Mouse (Mus musculus): ENCODE measurements around the gene Tmem128. TPM values are rescaled to one million over a fixed set of nuclear protein-coding genes. Genes with fewer than 3 reads are reported as not detected.

Gene Tmem128
- 76.5 TPM for polyA plus RNA-seq (2015; fragmentation: Illumina TruSeq; extraction: RNeasy Lipid Tissue Mini Kit (QIAGEN cat#74804); ENCODE audit: insufficient read depth, low replicate concordance)

DNA sequence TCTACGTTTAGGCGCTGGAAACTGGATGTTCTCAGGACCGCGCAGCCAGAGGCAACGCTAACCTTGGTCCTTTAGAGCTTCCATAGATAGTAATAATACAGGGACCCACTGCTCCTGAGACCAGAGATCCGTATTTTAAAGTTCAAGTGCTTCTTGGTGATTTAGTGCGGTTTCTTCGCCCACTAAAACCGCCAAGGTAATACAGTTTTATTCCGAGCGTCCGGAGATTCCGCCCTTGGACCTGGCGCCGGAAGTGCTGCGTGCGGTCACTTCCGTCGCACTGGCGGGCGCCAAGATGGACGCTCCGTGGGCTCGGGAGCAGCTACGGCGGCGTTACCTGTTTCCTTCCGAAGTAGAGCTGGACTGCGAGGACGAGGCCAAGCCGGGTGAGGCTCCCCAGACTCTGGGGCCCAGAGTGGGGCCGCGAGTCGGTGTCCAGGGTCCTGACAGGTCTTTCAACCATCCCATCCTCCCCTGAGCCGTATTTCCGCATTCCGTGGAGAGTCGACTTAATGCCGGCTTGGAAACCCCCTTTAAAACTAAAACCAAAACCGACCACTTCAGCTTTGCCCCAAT, at the start of gene Tmem128:
TSS of gene Tmem128 (plus strand) at position 79 of the 576 bp plus-strand sequence.

DNA sequence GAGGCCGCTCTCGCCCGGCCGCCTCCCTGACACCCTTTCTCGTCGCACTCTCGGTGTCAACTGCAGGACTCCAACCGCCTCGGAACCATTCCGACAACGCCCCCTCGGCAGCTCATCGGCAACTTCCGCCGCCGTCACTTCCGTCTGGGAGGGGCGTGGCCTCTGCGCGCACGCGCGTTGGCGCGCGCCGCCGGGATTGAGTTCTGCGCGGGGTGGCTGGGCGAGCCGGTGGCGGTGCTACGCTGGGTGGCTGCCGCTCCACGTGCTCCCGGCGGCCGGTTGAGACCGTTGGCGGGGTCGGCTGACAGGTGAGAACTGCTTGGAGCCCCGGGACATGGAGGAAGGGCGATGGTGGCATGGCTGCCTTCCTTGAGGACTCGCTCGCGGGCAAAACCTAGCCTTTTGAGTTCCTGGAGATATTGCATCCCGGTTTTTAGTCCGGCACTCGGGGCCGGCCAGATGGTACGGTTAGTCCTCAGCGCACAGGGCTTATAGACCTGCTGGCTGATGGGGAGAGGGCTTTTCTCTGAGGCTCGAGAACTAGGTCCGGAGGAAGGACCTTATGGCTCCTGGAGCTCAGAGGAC, 39.6 kb upstream of the Tmem128 start, which contains the start of the genes Zbtb49 and Lyar:
TSS of gene Zbtb49 (minus strand) at position 130 of the 585 bp plus-strand sequence.
TSS of gene Lyar (plus strand) at position 143 of the 585 bp plus-strand sequence.

DNA sequence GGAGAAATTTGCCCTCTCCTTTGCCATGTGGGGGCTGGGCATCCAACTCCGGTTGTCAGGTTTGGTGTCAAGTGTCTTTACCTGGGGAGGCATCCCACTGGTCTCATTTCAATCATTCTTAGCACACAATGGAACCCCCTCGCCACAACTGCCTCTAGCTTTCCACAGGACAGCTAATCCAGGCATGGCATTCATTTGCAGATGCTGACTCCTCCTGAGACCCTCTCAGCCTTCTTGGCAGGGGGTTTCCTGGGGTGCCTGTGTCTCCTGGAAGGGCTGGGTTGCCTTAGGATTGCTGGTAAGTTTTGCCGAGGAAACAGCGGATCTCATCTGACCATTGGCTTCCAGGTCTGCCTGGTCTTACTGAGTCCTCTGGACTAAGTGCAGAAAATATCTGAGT, 15.8 kb downstream of the Tmem128 start, which contains the start of gene Otop1:
TSS of gene Otop1 (plus strand) at position 202 of the 400 bp plus-strand sequence.

Other genes with a start within 250 kb of the Tmem128 start
- gene Stx18, start 221.4 kb upstream of the Tmem128 start, polyA plus RNA-seq (2015; fragmentation: Illumina TruSeq; extraction: RNeasy Lipid Tissue Mini Kit (QIAGEN cat#74804); ENCODE audit: insufficient read depth, low replicate concordance) = 32.4 TPM
- gene Nsg1, start 100.3 kb upstream of the Tmem128 start, polyA plus RNA-seq (2015; fragmentation: Illumina TruSeq; extraction: RNeasy Lipid Tissue Mini Kit (QIAGEN cat#74804); ENCODE audit: insufficient read depth, low replicate concordance) = 2.6 TPM
- gene Zbtb49, start 39.7 kb upstream of the Tmem128 start, polyA plus RNA-seq (2015; fragmentation: Illumina TruSeq; extraction: RNeasy Lipid Tissue Mini Kit (QIAGEN cat#74804); ENCODE audit: insufficient read depth, low replicate concordance) = 6.2 TPM
- gene Lyar, start 39.7 kb upstream of the Tmem128 start, polyA plus RNA-seq (2015; fragmentation: Illumina TruSeq; extraction: RNeasy Lipid Tissue Mini Kit (QIAGEN cat#74804); ENCODE audit: insufficient read depth, low replicate concordance) = 40.0 TPM
- not detected for gene Otop1, start 15.8 kb downstream of the Tmem128 start, polyA plus RNA-seq (2015; fragmentation: Illumina TruSeq; extraction: RNeasy Lipid Tissue Mini Kit (QIAGEN cat#74804); ENCODE audit: insufficient read depth, low replicate concordance)
- gene Drd5, start 59.2 kb downstream of the Tmem128 start, polyA plus RNA-seq (2015; fragmentation: Illumina TruSeq; extraction: RNeasy Lipid Tissue Mini Kit (QIAGEN cat#74804); ENCODE audit: insufficient read depth, low replicate concordance) = 1.0 TPM
- gene Slc2a9, start 243.0 kb downstream of the Tmem128 start, polyA plus RNA-seq (2015; fragmentation: Illumina TruSeq; extraction: RNeasy Lipid Tissue Mini Kit (QIAGEN cat#74804); ENCODE audit: insufficient read depth, low replicate concordance) = 9.3 TPM